In the genomic region with DNA sequence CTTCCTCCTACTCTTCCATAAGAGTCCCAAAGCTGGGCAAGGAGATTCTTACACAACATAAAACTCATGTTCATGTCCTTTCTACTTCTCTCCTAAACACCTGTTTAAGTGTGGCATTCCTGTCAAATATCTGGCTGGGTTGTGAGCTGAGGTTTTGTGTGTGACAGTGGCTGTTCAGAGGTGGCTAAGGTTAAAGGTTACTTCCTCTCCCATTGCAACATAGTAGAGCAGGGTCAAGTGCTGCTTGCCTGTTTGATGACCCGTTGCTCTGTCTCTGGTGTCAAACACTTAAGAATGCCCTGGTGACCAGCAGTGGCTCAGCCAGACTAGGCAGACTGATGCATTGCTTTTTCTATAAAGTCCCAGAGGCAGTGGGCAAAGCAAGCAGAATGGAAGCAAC, we compare ENCODE assay signal across 16 mouse cellular contexts.
"Had no signal": no experiment of that assay in that cellular context is flagged by ENCODE, and none has a peak within 500 bp of the region (broad histone marks: within the 10 kb centered on the region; RNA-seq: fewer than 3 reads in every experiment).

No protein-coding gene starts in this region.

- H3K9ac ChIP-seq: intestine, embryonic 15.5 days; lung, embryonic 14.5 days; midbrain, embryonic 13.5 days had no signal

- H3K4me2 ChIP-seq: intestine, embryonic 15.5 days; lung, embryonic 14.5 days; midbrain, embryonic 13.5 days had no signal

- H3K4me3 ChIP-seq: intestine, embryonic 15.5 days; layer of hippocampus, adult 2 months; midbrain, embryonic 13.5 days had no signal

- H3K4me1 ChIP-seq: intestine, embryonic 15.5 days; midbrain, embryonic 13.5 days had no signal

- H3K9me3 ChIP-seq: intestine, embryonic 15.5 days; midbrain, embryonic 13.5 days had no signal

- ATAC-seq: hindbrain, embryonic 16.5 days; intestine, embryonic 15.5 days; lung, postnatal 0 days; midbrain, embryonic 13.5 days; midbrain, embryonic 16.5 days had no signal

- H3K27ac ChIP-seq: intestine, embryonic 15.5 days; layer of hippocampus, adult 2 months; macrophage; midbrain, embryonic 13.5 days; stomach, postnatal 0 days had no signal

- H3K27me3 ChIP-seq: intestine, embryonic 15.5 days; midbrain, embryonic 13.5 days had no signal

- H3K36me3 ChIP-seq: intestine, embryonic 15.5 days; midbrain, embryonic 13.5 days had no signal

- DNase-seq: kidney, adult 11 months; kidney, adult 9 months; kidney, postnatal 25 days; layer of hippocampus, adult 9-11 months; lung, embryonic 14.5 days; thymus, adult 2 months; thymus, postnatal 14 days; thymus, postnatal 4 days had no signal
